Mouse (Mus musculus): ENCODE data around the gene Ifna11.

DNA sequence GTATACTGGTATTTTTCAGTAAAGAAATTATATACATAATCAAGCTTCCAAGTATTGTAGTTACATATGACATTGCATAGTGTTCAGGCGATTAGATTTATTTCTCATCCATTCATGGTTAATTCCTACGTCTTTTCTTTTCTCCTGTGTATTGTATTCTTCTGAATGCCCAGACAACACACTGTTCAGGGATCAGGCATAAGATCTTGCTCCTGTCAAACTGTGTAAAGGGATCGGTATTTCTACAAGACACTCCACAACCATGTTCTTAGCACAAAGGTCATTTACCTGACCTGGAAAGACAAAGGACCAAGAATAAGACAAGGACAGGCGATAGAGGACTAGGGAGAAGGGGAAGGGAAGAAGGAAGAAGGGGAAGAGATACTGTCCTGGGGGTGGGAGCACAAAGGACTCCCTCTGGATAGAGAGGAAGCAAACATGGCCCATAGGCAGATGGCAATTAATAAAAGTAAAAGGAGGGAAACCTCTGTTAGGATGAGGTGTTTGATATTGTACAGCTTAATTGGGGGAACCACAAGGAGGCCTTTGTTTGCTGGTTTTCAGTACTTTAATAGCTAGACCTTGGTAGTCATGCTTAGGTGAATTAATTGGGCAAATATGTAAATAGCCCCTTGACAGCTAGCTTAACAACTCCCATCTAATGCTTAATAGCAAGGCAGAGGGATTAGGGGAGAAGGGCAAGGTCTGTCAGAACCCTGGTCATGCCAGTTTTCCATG lies 31.4 kb downstream of the Ifna11 start:
- TF ChIP-seq CTCF (IDR thresholded peaks at IDR 0.05; ENCODE audit: insufficient read depth, low read depth, low read length) (no peak), POLR2A (IDR thresholded peaks at IDR 0.05; ENCODE audit: insufficient read depth, low read depth, low read length) (no peak)

All from olfactory bulb, adult 2 months (tissue).